Mouse (Mus musculus) cortical plate, adult 2 months (tissue): Measurements from ENCODE around the gene Rpp25l. TPM values are rescaled to one million over a fixed set of nuclear protein-coding genes. Genes with fewer than 3 reads are reported as not detected.
"Not testable (repeated sequence)": the region's sequence is repeated elsewhere in the genome, so short reads cannot be mapped to it uniquely, and the experiment has no call there.

Experiments
- H3K27ac ChIP-seq: fragments of 200-500 bp; 2 replicates; pipeline ENCODE4 v1.5.1; 2012; ENCODE audit warnings: low read length, control low read depth, inconsistent platforms; ENCODE audit not compliant: insufficient read depth
- H3K4me1 ChIP-seq: fragments of 200-500 bp; 2 replicates; pipeline ENCODE4 v1.6.1; 2011; ENCODE audit warnings: low read length; ENCODE audit not compliant: control insufficient read depth, insufficient read depth
- H3K4me3 ChIP-seq: fragments of 200-500 bp; 2 replicates; pipeline ENCODE4 v1.5.1; 2011; ENCODE audit warnings: mild to moderate bottlenecking, low read length, control low read depth; ENCODE audit not compliant: insufficient read depth
- CTCF ChIP-seq: fragments of 200-500 bp; IDR thresholded peaks from 2 replicates; pipeline ENCODE4 v1.5.1; 2011; ENCODE audit warnings: mild to moderate bottlenecking, control low read depth, low read length; ENCODE audit not compliant: insufficient read depth; ENCODE audit errors: extremely low read depth
- POLR2A ChIP-seq: fragments of 200-500 bp; IDR thresholded peaks from 2 replicates; pipeline ENCODE4 v1.6.1; 2011; ENCODE audit warnings: mild to moderate bottlenecking, low read length, control low read depth; ENCODE audit not compliant: insufficient read depth; ENCODE audit errors: extremely low read depth
- polyA plus RNA-seq: library from polyadenylated mRNA; depleted of rRNA; stranded (reverse); fragments of >200 nt; gene quantifications from 2 replicates; pipeline ENCODE4 v1.2.3, GENCODE M21; 2012; rRNA removed

Gene Rpp25l
- 31.6 and 37.4 TPM in 2 replicates for polyA plus RNA-seq

DNA sequence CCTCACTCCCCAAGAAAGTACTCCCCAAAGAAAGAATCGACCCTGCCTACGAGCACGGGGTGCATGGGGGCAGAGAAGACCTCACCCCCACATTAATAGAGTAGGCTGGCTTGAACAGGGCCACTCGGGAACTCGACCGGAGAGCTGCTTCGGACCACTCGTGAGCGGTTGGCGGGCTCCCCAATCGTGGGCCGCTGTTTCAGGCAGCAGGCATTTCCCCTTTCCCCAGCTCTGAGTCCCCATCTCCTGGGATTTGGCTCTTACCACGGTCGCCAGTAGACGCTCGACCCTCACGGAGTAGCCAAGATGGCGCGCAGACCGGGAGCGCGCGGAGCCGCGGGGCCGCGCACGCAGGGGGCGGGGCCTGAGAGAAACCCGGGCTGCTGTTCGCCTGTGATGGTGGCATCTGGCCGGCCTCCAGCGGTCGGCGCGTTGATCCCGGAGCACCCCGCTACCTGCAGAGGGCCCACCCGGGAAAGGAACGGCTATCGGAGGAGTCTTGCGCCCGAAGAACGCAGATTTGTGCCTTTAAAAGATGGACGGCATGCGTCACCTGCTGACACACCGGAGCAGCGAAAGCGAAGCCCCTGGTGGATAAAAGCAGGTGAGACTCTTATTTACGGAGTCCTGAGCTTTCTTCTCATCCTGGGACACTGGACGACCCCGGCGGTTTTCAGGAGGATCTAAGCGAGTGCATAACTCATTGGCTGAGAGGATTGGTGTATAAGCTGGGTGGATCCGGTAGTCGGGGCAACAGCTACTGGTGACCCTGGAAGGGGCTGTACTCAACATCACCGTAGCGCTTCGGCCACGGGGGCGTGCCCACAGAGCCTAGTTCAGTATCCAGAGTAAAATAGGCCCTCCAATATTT, at the start of gene Rpp25l:
Gene Rpp25l (minus strand): TSS at position 338 of the 871 bp plus-strand sequence.
- peak within 1 kb of the TSS; percentile 85 for H3K4me3 ChIP-seq
- H3K27ac ChIP-seq = peak within 1 kb of the TSS; percentile 74
- no peak for TF ChIP-seq CTCF
- TF ChIP-seq POLR2A = peak; percentile 71; the same call in 1 of the 2 replicates
- peaks cover 4% of the 10 kb centered on the region; the same call in 1 of the 2 replicates for H3K4me1 ChIP-seq

DNA sequence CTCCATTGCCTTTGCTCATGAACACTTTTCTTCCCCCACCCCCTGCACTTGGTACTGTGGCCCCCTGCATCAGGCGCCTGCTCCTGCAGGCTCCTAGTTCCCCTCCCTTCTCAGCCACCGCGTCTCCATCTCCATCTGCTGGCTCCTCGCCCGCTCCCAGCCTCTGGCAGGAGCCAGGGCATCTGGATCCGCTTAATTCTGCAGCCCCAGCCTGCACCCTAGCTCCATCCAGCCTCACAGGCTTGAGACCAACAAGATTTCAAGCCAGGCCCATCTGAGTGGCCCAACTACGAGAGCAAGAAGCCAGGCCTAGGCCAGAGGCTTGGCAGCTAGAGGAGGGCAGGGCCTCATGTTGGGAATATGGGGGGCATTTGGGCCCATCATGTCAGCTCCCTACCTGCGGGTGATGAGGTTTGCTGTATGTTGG, 49.4 kb upstream of the Rpp25l start:
- H3K4me1 ChIP-seq = peaks cover 17% of the 10 kb centered on the region
- H3K4me3 ChIP-seq = not testable (repeated sequence)
- peak overlapping the region; percentile 45; the same call in 1 of the 2 replicates for H3K27ac ChIP-seq

DNA sequence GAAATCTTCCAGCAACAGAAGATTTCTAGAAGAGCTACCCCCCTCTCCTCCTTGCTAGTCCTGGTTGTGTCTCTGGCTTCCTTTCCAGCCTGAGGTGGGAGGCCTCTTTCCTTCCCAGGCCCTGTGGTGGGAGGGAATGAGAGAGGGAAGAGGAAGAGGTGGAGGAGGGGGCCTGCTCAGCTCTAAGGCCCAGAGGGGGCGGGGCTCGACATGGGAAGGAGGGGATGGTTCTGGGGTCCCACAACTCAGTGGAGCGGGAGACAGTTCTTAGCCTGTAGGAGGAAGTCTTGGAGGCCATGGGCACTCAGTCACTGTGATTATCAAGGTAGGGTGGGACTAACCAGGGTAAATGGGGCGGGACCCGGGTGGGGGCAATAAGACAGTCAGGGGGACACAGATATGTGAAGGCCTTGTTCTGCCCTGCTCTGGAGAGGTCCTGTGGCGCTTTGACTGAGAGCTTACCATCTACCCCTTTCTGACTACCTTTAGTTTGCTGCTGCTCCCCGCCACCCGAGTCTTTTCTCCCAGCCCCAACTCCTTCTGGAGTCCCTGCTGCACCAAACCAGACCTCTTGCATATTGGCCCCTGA, 48.9 kb upstream of the Rpp25l start:
- Histone ChIP-seq H3K4me3 (no peak overlapping the region), H3K4me1 (peaks cover 17% of the 10 kb centered on the region), H3K27ac (peak overlapping the region; percentile 45; the same call in 1 of the 2 replicates)
- no peak for TF ChIP-seq POLR2A
- no peak for TF ChIP-seq CTCF

DNA sequence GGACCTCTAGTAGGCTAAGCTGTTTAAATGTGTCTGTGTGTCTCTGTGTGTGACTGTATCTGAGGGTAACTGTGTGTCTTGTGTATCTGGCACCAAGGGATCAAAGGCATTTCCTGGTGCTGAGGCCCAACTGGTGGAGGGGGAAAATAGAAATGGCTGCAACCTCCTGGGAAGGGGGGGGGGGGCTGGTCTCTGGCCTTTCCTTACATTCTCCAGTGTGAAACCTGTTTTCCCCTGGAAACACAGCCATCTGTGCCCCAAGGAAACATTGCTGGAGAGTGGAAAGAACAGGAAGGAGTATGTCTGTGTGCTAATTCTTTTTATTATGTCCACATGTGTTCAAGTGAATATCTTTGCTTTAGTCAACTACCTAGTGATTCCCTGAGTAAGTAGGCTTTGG, 48.3 kb upstream of the Rpp25l start:
- Histone ChIP-seq H3K27ac (no peak overlapping the region), H3K4me3 (no peak overlapping the region), H3K4me1 (peaks cover 17% of the 10 kb centered on the region)
- no peak for TF ChIP-seq CTCF
- TF ChIP-seq POLR2A = no peak

DNA sequence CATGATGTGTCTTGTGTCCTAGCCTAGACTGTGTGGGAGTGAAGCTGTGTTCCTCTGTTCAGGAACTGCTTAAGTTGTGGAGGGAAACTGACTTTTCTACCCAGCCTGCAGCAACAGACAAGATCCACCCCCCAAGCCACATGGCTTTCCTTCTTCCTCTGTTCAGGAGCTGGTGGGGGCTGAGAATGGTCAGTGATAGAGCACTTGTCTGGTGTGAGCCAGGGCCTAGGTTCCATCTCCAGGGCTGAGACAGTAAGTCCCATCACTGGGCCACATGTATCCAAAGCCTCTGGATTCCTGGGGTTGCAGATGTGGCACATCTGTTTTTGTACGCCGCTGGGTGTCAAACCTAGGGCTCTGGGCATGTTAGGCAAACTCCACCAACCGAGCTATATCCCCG, 47.6 kb upstream of the Rpp25l start:
- Histone ChIP-seq H3K4me1 (peaks cover 20% of the 10 kb centered on the region), H3K27ac (peak overlapping the region; percentile 18; the same call in 1 of the 2 replicates), H3K4me3 (peak overlapping the region; percentile 23; the same call in 1 of the 2 replicates)
- TF ChIP-seq POLR2A (no peak), CTCF (no peak)

DNA sequence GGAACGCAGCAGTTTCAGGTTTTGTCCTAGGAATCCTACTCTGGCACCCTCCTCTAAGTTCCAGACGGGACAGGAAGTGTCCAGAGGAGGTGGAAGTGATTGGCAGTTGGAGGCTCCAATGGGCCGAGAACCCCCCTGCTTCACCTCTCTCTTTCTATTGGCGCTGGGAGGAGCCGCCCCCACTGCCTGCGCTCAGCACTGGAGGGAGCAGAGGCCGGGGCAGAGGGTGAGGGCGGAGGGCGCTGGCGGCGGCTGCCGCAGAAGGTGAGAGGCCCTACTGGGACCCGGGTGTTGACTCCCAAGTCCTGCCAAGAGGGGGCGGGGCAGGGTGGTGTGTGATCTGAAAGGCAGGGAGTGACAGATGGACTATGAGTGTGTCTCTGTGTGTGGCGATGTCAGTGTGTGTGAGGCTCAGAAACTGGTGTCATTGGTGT, 47.0 kb upstream of the Rpp25l start:
- peak overlapping the region; percentile 23 for H3K4me3 ChIP-seq
- H3K4me1 ChIP-seq = peaks cover 20% of the 10 kb centered on the region
- H3K27ac ChIP-seq = peak overlapping the region; percentile 26
- TF ChIP-seq CTCF = no peak
- TF ChIP-seq POLR2A = no peak

DNA sequence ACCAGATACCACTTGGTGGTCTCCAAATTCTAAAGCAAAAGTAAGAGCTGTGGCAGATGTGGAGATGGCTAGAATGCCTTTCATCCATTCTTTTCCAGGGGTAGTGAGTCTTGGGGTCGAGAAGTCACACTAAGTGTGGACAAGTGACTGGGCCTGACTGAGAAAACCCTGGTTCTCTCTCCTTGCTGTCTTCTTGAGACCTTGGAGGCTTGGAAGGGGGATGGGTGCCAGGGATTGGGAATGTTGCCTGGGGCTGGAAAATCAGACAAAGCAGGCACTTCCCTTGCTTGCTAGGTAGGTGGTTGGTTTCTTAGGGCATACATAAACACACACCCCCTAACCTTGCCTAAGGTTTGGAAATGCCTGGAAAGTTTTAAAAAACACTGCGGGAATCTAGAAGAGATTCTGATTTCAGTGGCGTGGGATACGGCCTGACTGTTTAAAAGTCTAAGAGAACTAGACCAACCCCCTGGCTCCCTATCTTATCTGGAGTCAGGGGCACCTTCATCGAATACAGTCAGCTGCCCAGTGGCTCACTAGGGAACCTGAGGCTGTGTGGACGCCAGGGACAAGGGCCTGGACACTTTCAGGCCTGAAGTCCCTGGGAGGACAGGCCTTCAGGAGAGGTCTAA, 46.4 kb upstream of the Rpp25l start:
- peaks cover 20% of the 10 kb centered on the region for H3K4me1 ChIP-seq
- no peak overlapping the region for H3K4me3 ChIP-seq
- TF ChIP-seq CTCF (no peak), POLR2A (no peak)
- H3K27ac ChIP-seq = peak overlapping the region; percentile 36

DNA sequence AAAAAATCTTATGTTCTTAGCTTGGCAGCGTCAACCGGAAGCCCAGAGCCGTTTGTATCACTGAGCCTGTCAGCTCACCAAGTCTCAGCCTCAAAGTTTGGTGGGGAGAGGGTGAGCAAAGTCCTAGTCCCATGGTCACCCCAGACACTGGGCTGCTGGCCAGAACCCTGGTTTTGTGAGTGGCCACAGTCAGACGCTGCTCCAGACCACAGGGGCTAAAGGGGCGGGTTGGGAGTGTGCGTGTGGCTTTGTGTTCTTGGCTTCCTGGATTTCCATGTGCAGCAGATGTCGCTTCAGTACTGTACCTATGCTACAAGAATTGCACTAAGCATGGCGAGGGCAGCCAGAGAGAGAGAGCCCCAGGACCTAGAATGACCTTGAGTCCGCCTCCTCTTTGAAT, 45.9 kb upstream of the Rpp25l start:
- Histone ChIP-seq H3K4me1 (peaks cover 20% of the 10 kb centered on the region), H3K27ac (peak overlapping the region; percentile 36; the same call in 1 of the 2 replicates), H3K4me3 (no peak overlapping the region)
- TF ChIP-seq POLR2A = peak; percentile 26; the same call in 1 of the 2 replicates
- TF ChIP-seq CTCF = no peak

DNA sequence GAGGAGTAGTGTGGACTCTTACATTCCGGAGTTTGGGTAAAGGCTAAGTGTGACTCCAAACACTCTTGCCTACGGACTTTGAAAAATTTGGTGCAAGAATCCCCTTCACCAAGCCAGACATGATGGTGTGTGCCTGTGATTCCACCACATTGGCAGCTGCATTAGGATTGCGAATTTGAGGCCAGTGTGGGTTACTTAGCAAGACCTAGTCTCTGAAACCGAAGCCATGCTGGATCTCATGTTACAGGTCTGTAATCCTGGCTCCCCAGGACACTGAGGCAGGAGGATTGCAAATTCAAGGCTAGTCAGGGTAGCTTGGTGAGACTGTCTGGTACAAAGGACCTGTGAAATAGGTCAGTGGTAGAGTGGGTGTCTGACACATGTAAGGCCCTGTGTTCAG, 45.4 kb upstream of the Rpp25l start:
- Histone ChIP-seq H3K27ac (0 out of 2 replicates have a peak overlapping the region, but pooled peaks have one; percentile 9), H3K4me3 (no peak overlapping the region), H3K4me1 (peaks cover 20% of the 10 kb centered on the region)
- TF ChIP-seq CTCF = no peak
- TF ChIP-seq POLR2A = no peak
